Mouse (Mus musculus) limb, embryonic 15.5 days (tissue): ENCODE results near the gene Zfand3. TPM values are rescaled to one million over a fixed set of nuclear protein-coding genes. Genes with fewer than 3 reads are reported as not detected.
A peak's percentile ranks its signal among the peaks of the same experiment; 100 is the strongest.

Source experiments
- ATAC-seq: fragments of 200-750 bp; cut with Nextera tagmentation; 2 replicates; pipeline ENCODE4 v1.8.0; 2017; ENCODE audit warnings: low read depth, moderate TSS enrichment; ENCODE audit not compliant: insufficient number of reproducible peaks, low FRiP score, low TSS enrichment
- H3K27ac ChIP-seq: fragments of 300-500 bp; sonication (generic); 2 replicates; pipeline ENCODE4 v1.5.1; 2015; ENCODE audit warnings: moderate library complexity, mild to moderate bottlenecking, inconsistent platforms
- H3K27me3 ChIP-seq: fragments of 300-500 bp; sonication (generic); 2 replicates; pipeline ENCODE4 v1.6.1; 2015; ENCODE audit warnings: inconsistent platforms
- H3K36me3 ChIP-seq: fragments of 300-500 bp; sonication (generic); 2 replicates; pipeline ENCODE4 v1.6.1; 2015; ENCODE audit warnings: inconsistent platforms
- H3K4me1 ChIP-seq: fragments of 300-500 bp; sonication (generic); 2 replicates; pipeline ENCODE4 v1.6.1; 2015; ENCODE audit warnings: inconsistent platforms
- H3K4me2 ChIP-seq: fragments of 300-500 bp; sonication (generic); 2 replicates; pipeline ENCODE4 v1.6.1; 2015; ENCODE audit warnings: mild to moderate bottlenecking, inconsistent platforms
- H3K4me3 ChIP-seq: fragments of 300-500 bp; sonication (generic); 2 replicates; pipeline ENCODE4 v1.5.1; 2015; ENCODE audit warnings: mild to moderate bottlenecking, inconsistent platforms
- H3K9ac ChIP-seq: fragments of 300-500 bp; sonication (generic); 2 replicates; pipeline ENCODE4 v1.6.1; 2015; ENCODE audit warnings: inconsistent platforms
- H3K9me3 ChIP-seq: fragments of 300-500 bp; sonication (generic); 2 replicates; pipeline ENCODE4 v1.6.1; 2016; ENCODE audit warnings: inconsistent platforms
- WGBS: fragments of 180-500 bp; shearing (Covaris S2); methylation state at CpG from one replicate; pipeline ENCODE4 v1.1.7; 2015; 5-methylcytosine and 5-hydroxymethylcytosine counted together
- polyA plus RNA-seq: library from polyadenylated mRNA; unstranded; fragments of >200 nt; fragmentation: Nextera tagmentation; extraction: Ambion mirVana; gene quantifications from 2 replicates; pipeline ENCODE4 v1.2.1, GENCODE M21; 2015

Gene Zfand3
- polyA plus RNA-seq, 1 experiment from 2014 or later: 53.1 TPM

DNA sequence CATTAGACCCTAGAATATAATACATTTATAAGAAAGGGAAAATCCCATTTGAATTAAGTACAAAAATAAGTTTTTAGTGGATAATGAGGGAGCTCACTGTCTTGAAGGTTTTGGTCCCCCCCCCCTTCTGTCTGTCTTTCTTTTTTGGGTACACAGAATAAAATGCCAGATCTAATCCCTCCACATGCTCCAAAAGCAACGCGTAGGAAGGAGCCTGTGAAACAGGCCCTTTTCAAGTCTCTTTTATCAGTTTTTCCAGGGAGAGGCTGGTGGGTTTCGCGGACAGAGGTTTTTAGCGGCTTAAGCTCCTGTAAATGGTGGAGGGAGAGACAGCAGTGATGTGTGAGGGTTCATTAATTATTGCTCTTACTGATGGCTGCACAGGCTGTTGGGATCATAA, 183.0 kb downstream of the Zfand3 start:
- WGBS: 34% methylated on average over 5 of the region's 5 CpGs
- no peak overlapping the region for H3K4me2 ChIP-seq
- H3K9me3 ChIP-seq: no peaks in the 10 kb centered on the region
- H3K4me1 ChIP-seq: peaks cover 36% of the 10 kb centered on the region
- H3K36me3 ChIP-seq: peaks cover 5% of the 10 kb centered on the region
- peak overlapping the region; percentile 43; the same call in 1 of the 2 replicates for H3K27ac ChIP-seq
- ATAC-seq: no peak
- H3K4me3 ChIP-seq: no peak overlapping the region
- no peaks in the 10 kb centered on the region for H3K27me3 ChIP-seq
- H3K9ac ChIP-seq: no peak overlapping the region

DNA sequence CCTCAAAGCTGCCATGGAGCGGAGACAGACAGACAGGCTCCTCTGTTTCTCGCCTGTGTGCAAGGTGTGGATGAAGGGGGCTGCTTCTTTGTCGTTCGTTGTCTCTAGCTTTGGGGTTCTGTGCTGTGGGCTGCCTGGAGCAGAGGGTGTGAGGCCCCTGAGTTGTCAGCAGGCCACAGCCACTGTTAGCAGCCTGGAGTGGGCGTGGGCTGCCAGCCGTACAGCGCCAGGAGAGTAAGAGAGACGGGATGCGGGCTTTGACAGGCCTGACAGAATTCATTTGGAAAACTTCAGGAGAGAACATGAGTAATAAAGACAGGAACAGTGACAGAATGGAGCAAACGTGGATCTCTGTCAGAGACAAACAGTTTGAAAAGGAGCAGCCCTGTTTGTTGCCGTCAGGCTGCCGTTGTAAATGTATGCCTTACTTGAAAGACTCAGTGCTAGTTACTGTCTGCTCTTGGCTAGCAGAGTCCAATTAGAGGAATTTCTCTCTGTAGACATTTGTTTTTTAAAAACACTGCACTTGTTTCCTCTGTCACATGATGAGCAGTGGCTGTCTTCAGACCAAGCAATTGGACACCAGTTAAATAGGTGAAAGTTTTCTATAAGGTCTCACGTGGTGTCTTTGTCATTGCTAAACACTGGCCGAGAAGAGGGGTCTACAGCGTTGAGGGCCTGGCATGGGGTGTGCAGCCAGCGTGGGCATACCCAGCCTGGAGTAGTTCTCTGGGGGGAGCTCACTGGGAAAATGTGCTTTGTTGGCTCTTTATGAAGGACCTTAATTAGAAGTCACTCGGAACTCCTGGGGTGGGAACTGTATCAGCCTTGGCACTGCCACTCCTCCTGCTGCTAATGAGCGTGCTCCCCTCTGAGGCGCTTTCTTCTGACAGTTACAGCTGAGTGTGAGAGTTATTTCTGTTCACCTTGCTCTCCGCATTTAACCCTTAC, 183.8 kb downstream of the Zfand3 start:
- peaks cover 12% of the 10 kb centered on the region for H3K36me3 ChIP-seq
- H3K4me2 ChIP-seq: no peak overlapping the region
- H3K4me1 ChIP-seq: peaks cover 42% of the 10 kb centered on the region
- 19% methylated on average over 20 of the region's 20 CpGs for WGBS
- H3K27ac ChIP-seq: peak overlapping the region; percentile 43
- H3K27me3 ChIP-seq: no peaks in the 10 kb centered on the region
- no peak overlapping the region for H3K4me3 ChIP-seq
- H3K9ac ChIP-seq: no peak overlapping the region
- ATAC-seq: no peak
- H3K9me3 ChIP-seq: no peaks in the 10 kb centered on the region

DNA sequence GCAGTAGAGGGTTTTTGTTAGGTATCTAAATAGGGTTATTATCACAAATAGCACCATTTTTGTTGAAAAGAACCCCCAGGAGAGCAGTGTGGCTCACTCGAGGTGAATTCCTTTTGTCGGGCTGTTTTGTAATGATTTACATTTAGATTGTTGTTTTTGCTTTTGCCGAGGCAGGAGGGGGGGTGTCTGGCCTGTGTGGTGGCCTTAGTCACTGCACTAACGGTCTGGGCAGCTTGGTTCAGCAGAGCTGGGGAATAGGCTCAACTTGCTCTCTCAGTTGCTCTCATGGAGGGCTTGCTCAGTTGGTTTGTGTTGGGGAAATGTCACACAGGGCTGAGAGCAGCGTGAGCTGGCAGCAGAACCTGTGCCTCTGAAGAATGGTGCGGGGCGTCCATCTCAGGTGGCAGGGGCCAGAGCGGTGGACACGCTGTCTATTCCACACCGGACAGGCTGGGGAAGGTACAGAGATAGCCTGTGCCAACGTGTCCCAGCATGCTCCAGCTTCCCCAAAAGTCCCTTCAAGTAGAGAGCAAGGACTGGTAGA, 186.6 kb downstream of the Zfand3 start:
- H3K4me3 ChIP-seq: no peak overlapping the region
- no peaks in the 10 kb centered on the region for H3K9me3 ChIP-seq
- H3K36me3 ChIP-seq: peaks cover 13% of the 10 kb centered on the region
- 72% methylated on average over 11 of the region's 11 CpGs for WGBS
- ATAC-seq: no peak
- H3K27ac ChIP-seq: no peak overlapping the region
- H3K4me1 ChIP-seq: peaks cover 59% of the 10 kb centered on the region
- no peaks in the 10 kb centered on the region for H3K27me3 ChIP-seq
- H3K4me2 ChIP-seq: no peak overlapping the region
- no peak overlapping the region for H3K9ac ChIP-seq

DNA sequence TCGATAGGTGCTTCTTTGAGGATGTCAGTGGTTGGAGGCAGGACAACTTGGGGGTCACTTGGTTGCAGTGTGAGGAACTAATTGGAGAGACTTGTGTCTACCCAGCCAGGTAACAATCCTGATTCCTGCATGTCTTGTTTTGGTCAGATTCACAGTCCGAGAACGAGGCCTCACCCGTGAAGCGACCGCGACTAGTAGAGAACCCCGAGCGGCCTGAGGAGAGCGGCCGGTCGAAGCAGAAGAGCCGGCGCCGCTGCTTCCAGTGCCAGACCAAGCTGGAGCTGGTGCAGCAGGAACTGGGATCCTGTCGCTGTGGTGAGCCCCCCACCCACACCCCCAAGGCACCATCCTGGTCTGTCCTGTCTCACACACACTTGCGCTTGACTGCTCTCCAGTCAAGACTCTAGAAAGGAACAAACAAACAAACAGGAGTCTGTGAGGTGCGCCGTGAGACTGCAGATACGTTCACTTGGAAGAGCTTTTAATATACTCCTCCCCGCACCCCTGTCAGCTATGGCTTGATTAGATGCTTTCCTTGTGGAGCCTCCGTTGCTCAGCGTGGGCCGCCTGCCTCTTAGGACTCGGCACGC, 188.0 kb downstream of the Zfand3 start:
- Histone ChIP-seq H3K4me3 (no peak overlapping the region), H3K27me3 (no peaks in the 10 kb centered on the region), H3K36me3 (peaks cover 13% of the 10 kb centered on the region), H3K4me1 (peaks cover 67% of the 10 kb centered on the region), H3K9ac (no peak overlapping the region), H3K9me3 (no peaks in the 10 kb centered on the region), H3K27ac (no peak overlapping the region), H3K4me2 (no peak overlapping the region)
- ATAC-seq: no peak
- 87% methylated on average over 26 of the region's 26 CpGs for WGBS

DNA sequence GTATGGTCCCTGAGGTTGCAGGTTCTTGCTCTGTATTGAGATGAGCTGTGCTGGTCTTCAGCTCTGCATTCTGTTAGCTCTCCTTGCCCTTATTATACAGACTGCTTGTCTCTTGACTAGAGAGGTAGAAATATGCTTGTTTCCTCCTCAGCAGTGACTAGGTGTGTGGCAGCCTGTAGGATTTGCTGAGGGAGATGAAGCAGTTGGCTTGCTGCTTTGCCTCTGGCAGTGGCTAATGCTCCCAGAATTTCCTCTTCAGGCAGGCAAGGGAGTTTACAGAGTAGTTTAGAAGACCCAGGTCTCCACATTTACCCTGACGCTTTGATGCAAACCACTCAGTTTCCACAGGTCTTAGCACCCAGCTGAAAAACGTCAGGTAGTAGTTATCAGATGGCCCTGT, 189.1 kb downstream of the Zfand3 start:
- 48% methylated on average over 2 of the region's 2 CpGs for WGBS
- Histone ChIP-seq H3K9me3 (no peaks in the 10 kb centered on the region), H3K36me3 (peaks cover 10% of the 10 kb centered on the region)

DNA sequence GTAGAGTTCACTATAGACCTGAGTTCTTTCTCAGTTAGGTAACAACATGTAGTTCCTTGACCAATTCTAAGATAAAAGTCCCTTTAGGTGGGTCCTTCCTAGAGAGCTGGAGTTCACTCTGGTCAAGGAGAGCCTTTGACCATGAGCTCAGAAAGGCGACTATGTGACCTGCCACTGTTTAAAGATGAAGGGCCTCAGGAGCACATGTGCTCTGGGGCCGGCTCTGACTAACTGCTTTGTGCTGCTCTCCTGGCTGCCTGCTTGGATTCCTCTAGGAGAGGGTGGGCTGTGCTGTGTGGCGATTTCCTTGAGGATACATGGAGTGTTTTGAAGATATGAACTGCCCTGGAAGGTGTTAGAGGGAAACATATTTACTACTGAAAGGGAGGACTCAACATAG, 189.6 kb downstream of the Zfand3 start:
- 52% methylated on average over 3 of the region's 3 CpGs for WGBS
- Histone ChIP-seq H3K9me3 (no peaks in the 10 kb centered on the region), H3K4me2 (no peak overlapping the region), H3K4me1 (peaks cover 67% of the 10 kb centered on the region), H3K36me3 (peaks cover 10% of the 10 kb centered on the region), H3K4me3 (no peak overlapping the region), H3K27ac (0 out of 2 replicates have a peak overlapping the region, but pooled peaks have one; percentile 12), H3K9ac (no peak overlapping the region), H3K27me3 (no peaks in the 10 kb centered on the region)
- ATAC-seq: no peak

More for the DNA sequence above, 189.1 kb downstream of the Zfand3 start:
- ATAC-seq: no peak
- no peak overlapping the region for H3K4me3 ChIP-seq
- H3K27me3 ChIP-seq: no peaks in the 10 kb centered on the region
- no peak overlapping the region for H3K9ac ChIP-seq
- peaks cover 65% of the 10 kb centered on the region for H3K4me1 ChIP-seq
- 0 out of 2 replicates have a peak overlapping the region, but pooled peaks have one; percentile 12 for H3K27ac ChIP-seq
- no peak overlapping the region for H3K4me2 ChIP-seq

DNA sequence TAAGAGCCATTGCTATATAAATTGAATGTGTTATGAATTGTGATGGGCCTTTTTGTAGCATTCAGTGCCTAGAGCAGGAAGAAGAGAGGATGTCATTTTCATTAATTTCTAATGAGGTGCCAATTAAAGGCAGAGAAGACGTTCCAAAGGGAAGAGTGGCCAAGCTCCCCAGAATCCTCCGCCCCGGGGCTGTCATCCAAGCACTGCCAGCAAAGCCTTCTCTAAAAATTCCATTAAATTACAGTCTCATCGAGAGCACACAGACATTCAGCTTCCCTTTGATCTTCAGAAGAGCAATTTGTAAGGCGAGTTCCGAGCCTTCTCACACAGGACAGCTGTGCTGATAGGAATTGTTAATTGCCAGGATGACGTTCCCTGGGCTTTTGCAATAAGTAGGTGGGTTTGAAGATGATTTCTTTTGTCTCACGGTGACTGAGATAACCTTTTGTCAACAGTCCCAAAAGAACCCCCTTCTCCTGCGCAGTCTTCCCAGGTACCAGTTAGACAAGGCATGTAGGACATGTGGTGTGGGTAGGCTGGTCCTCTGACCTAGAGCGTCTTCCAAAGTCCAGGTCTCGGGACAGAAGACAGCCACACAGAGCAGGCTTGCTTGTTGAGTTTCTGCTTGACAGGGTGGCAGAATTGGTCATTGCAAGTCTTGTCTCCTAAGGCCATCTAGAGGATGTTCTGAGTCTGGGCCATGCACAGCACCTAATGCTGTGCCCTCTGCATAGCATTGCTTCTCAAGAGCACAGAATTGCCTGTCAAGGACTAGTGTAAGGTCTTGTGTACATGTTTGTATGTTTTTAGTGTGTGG, 190.3 kb downstream of the Zfand3 start:
- Histone ChIP-seq H3K9me3 (no peaks in the 10 kb centered on the region), H3K4me2 (no peak overlapping the region), H3K27me3 (no peaks in the 10 kb centered on the region), H3K4me3 (no peak overlapping the region), H3K27ac (no peak overlapping the region), H3K4me1 (peaks cover 69% of the 10 kb centered on the region), H3K9ac (no peak overlapping the region), H3K36me3 (peaks cover 10% of the 10 kb centered on the region)
- 57% methylated on average over 11 of the region's 11 CpGs for WGBS
- ATAC-seq: no peak

DNA sequence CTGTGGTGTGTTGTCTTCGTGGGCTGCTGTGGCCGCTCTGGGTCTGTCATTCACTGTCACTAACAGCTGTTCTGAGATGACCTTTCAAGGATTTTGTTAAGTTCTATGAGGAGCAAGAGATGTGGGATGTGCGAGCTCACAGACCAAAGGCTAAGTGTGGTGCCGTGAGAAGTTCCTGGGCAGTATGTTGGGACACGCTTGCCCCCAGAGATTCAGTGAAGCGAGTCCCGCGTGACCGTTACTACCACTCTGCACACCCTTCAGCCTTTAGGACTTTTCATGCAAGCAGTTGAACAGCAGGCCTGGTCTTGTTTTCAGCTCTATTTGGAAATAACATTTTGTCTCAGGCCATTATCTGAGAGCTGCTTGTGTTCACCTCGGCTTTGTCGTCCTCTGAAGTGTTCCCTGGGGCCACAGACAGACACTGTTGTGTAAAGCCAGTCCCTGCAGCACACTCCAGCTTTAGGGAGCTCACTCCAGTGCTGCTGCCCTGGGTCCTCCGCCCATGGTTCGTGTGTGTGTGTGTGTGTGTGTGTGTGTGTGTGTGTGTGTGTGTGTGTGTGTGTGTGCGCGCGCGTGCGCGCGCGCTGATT, 191.2 kb downstream of the Zfand3 start:
- Histone ChIP-seq H3K27me3 (no peaks in the 10 kb centered on the region), H3K36me3 (peaks cover 10% of the 10 kb centered on the region), H3K27ac (no peak overlapping the region), H3K9ac (no peak overlapping the region), H3K4me3 (no peak overlapping the region), H3K4me1 (peaks cover 73% of the 10 kb centered on the region), H3K9me3 (no peaks in the 10 kb centered on the region), H3K4me2 (no peak overlapping the region)
- no peak for ATAC-seq
- WGBS: 78% methylated on average over 21 of the region's 21 CpGs

DNA sequence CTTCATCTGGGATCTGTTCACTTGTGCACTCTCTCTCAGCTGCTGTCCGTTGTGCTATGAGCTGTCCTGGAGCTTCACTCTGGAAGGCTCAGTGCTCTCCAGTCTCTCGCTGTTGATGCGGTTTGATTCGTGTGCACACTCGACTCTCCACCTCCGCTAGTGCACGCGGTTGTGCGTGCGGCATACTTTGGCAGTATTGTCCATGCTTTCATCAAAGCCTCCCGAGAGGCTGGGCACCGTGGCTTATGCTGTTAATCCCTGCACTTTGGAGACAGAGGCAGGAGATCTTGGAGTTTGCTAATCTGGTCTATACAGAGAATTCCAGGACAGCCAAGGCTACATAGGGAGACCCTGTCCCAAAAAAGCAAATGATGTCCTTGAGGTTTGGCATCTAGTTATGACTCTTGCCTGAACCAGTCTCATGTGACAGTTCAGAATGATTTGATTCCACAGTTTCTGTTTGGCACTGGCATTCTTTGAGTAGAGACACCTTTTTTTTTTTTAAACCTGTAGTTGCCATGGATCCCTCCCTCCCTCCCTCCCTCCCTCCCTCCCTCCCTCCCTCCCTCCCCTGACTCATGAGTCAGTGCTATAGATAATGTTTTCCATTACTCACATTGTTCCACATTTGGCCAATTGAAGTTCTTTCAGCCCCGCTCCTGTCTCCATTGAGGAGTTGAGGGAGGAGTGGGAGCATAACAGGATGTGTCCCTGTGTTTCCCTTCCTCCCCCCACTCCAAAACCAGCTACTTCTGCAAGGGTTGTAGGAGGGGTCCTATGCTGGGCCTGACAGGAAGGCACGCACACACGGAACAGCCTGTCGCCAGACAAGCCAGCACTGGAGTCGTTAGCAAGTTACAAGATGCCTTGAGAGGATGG, 192.1 kb downstream of the Zfand3 start:
- peaks cover 79% of the 10 kb centered on the region for H3K4me1 ChIP-seq

DNA sequence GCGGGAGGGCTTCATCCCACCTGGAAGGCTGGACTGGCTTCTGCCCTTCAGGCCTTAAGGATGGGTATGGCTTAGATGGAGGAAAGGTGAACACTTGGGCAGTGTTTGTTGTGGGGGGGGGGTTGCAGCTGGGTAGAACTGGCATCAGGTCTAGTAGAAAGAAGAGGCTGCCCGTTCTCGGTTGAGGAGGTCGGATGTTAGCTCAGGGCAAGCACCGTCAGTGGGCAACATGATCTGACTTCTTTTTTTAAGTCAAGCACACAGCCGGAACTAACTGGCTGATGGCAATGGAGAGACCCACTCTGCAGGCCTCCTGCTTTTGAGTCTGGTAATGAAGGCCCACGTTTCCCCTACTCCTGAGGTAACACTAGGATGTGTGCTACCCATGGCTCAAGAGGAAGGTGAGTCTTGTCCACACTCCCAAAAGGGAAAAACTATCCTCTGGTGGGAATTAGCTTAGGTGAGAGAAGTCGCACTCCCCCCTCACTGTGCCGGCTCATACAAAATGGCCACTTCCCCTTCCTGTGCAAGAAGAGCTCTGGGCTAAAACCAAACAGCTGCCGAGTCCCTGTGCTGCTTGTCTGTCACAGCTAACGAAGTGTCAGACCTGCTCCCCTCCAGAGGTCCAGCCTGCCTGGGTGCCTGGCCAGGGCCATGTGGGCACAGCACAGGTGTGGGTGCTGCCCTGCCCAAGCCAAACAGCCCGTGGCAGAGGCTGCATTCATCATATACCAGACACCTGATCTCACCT, 192.9 kb downstream of the Zfand3 start:
- WGBS: 39% methylated on average over 12 of the region's 12 CpGs
- no peaks in the 10 kb centered on the region for H3K27me3 ChIP-seq
- ATAC-seq: no peak
- peaks cover 9% of the 10 kb centered on the region for H3K36me3 ChIP-seq
- H3K4me1 ChIP-seq: peaks cover 85% of the 10 kb centered on the region
- H3K27ac ChIP-seq: peak overlapping the region; percentile 43
- no peak overlapping the region for H3K9ac ChIP-seq
- no peak overlapping the region for H3K4me3 ChIP-seq
- H3K4me2 ChIP-seq: no peak overlapping the region
- H3K9me3 ChIP-seq: no peaks in the 10 kb centered on the region

More for the DNA sequence above, 192.1 kb downstream of the Zfand3 start:
- Histone ChIP-seq H3K4me3 (no peak overlapping the region), H3K27me3 (no peaks in the 10 kb centered on the region), H3K9me3 (no peaks in the 10 kb centered on the region), H3K27ac (peak overlapping the region; percentile 63), H3K36me3 (peaks cover 10% of the 10 kb centered on the region), H3K4me2 (no peak overlapping the region), H3K9ac (no peak overlapping the region)
- ATAC-seq: no peak
- WGBS: 68% methylated on average over 17 of the region's 17 CpGs
